Mouse (Mus musculus): Measurements from ENCODE around the gene Gm26602. TPM values are rescaled to one million over a fixed set of nuclear protein-coding genes. Genes with fewer than 3 reads are reported as not detected.

Gene Gm26602
- polyA plus RNA-seq (2015; fragmentation: Nextera tagmentation; extraction: Ambion mirVana), result 8.4 and 15.7 TPM in 2 replicates

DNA sequence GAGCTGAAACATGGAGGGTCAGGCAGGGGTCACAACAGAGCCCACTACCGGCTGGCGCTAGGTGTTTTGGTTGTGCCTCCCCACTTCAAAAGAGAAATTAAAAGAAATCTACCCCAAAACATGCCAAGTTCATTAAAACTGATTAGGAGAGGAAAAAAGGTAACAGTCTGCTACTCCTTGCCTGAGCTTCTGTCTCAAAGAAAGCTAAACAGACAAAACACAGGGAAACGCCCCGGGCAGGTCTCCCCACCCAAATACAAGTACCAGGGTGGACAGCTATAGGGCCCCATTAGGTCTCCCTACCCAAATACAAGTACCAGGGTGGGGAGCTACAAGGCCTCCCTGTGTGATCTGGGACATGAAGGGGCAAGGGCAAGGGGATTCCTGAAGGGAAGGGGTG lies at the start of gene Gm26602:
Gene Gm26602, plus strand, starts transcription at position 301 of the 400 bp plus-strand sequence.

DNA sequence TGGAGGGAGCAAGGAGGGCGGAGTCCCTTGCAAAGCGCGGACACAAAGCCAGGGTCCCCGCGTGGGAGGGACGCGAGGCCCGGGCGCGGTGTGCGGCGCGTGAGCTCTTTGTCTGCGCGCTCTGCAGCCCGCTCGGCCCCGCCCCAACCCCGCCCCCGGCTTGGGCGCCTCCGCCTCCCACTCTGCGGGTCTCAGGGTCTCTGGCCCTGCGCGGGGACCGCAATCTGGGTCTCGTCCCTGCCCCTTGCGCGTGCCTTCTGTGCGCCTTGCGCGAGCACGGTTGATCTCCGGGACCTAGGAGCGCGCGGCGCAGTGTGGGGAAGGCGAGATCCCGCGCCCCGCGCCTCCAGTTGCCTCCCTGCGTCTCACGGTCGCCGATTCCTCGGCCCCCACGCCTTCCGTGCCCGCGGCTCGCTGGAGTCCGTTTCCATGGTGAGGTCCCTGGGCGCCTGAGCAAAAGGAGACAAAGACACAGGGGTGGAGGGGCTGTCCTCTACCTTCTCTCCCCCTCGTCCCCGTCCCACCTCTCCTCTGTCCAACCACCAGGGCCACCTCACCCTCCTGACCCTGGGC lies 36.3 kb upstream of the Gm26602 start, which contains the start of the genes Prtn3 and Plppr3:
Gene Prtn3, plus strand, starts transcription at position 187 of the 573 bp plus-strand sequence.
Gene Plppr3, minus strand, starts transcription at position 345 of the 573 bp plus-strand sequence.

DNA sequence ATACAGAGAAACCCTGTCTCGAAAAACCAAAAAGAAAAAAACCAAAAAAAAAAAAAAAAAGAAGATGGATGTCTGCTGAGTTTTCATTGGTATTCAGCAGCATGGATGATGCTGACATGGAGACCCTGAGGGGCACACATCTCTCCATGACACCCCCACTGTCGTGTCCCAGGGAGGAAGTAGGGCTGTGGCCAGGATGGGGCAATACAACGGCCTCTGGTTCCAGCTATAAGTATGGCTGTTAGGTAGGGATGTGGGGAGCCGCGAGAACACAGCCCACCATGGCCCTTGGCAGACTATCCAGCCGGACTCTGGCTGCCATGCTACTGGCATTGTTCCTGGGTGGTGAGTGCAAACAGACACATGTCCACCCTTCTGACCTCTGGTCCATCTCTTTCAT lies 24.6 kb upstream of the Gm26602 start, which contains the start of gene Elane:
Gene Elane, plus strand, starts transcription at position 194 of the 400 bp plus-strand sequence.

DNA sequence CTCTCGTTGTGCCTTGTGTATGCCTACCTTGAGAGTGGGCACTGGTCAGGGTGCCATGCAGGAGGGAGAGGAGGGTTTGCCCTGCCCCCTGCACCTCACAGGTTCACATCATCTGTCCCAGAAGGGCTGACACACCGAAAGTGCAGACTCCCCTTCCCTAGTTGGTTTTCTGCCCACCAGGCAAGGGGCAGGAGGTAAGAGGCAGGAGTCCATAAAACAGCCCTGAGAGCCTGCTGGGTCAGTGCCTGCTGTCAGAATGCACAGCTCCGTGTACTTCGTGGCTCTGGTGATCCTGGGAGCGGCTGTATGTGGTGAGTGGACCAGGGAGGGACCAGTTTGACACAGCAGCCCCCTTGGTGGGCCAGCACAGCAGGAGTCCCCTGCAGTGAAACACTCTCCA lies 20.0 kb upstream of the Gm26602 start, which contains the start of gene Cfd:
Gene Cfd, plus strand, starts transcription at position 184 of the 400 bp plus-strand sequence.

GRCm38 (mm10) chr10:79908167-79909091 lies 2.2 kb upstream of the Gm26602 start, which contains the start of gene Med16:
Med16 (minus strand) TSS chr10:79908923.

GRCm38 (mm10) chr10:79916808-79917531 lies 6.3 kb downstream of the Gm26602 start, which contains the start of gene Kiss1r:
Kiss1r (plus strand) TSS chr10:79916971.

GRCm38 (mm10) chr10:79920958-79921535 lies 10.4 kb downstream of the Gm26602 start, which contains the start of gene R3hdm4:
R3hdm4 (minus strand) TSS chr10:79921208.

GRCm38 (mm10) chr10:79926491-79927323 lies 16.1 kb downstream of the Gm26602 start, which contains the start of gene Arid3a:
Arid3a (plus strand) TSS chr10:79927043.

DNA sequence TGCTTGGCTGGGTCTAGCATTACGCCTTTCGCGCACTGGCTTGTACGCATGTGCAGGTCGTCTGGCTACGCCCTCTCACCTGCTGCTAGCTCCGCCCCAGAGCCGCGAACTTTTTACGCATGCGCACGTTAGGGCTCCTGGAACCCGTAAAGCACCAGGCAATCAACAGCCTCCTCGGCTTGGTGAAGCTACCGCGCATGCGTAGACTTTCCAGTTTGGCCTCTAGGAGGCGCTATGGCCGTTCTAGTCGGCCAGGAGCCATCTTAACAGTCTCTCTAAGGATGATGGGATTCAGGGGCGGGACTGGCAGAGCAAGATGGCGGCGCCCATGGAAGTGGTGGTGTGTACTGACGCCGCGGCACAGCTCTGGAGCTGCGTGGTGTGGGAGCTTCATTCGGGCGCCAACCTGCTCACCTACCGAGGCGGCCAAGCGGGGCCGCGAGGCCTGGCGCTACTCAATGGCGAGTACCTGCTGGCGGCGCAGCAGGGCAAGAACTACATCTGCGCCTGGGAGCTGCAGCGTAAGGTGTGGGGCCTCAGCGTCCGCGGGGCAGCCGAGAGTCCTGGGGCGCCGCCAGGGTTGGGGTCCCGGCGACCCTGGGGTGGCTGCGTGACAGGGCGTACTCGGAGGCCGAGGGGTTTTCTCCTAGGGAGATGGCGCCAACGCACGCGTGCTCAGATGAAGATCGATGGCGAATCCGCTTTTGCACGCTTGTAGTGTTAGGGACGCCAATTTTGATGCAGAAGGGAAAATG lies 49.4 kb downstream of the Gm26602 start, which contains the start of gene Wdr18:
Gene Wdr18, plus strand, starts transcription at position 306 of the 755 bp plus-strand sequence.

Small RNAs within 50 kb of the gene (microRNA-seq; reads per million reads assigned to microRNA genes)
- gene Mir6910 (ENCODE audit: borderline replicate concordance, insufficient number of aligned reads), result not detected

Other genes with a start within 250 kb of the Gm26602 start
- 0.43 and 0.80 TPM in 2 replicates for gene Madcam1, start 246.3 kb upstream of the Gm26602 start, polyA plus RNA-seq (2015; fragmentation: Nextera tagmentation; extraction: Ambion mirVana)
- gene Tpgs1, start 241.5 kb upstream of the Gm26602 start, polyA plus RNA-seq (2015; fragmentation: Nextera tagmentation; extraction: Ambion mirVana), result 81.4 and 84.4 TPM in 2 replicates
- 66.5 and 73.9 TPM in 2 replicates for gene Cdc34, start 228.7 kb upstream of the Gm26602 start, polyA plus RNA-seq (2015; fragmentation: Nextera tagmentation; extraction: Ambion mirVana)
- 0.61 and 0.69 TPM in 2 replicates for gene Gzmm, start 221.8 kb upstream of the Gm26602 start, polyA plus RNA-seq (2015; fragmentation: Nextera tagmentation; extraction: Ambion mirVana)
- 813 and 928 TPM in 2 replicates for gene Bsg, start 206.4 kb upstream of the Gm26602 start, polyA plus RNA-seq (2015; fragmentation: Nextera tagmentation; extraction: Ambion mirVana)
- 1.6 TPM in 2 replicates for gene Hcn2, start 194.2 kb upstream of the Gm26602 start, polyA plus RNA-seq (2015; fragmentation: Nextera tagmentation; extraction: Ambion mirVana)
- 16.6 and 29.3 TPM in 2 replicates for gene Polrmt, start 164.3 kb upstream of the Gm26602 start, polyA plus RNA-seq (2015; fragmentation: Nextera tagmentation; extraction: Ambion mirVana)
- 0.15 TPM in 1 of 2 replicates, not detected in the other for gene Fgf22, start 155.8 kb upstream of the Gm26602 start, polyA plus RNA-seq (2015; fragmentation: Nextera tagmentation; extraction: Ambion mirVana)
- 50.8 and 66.1 TPM in 2 replicates for gene Rnf126, start 143.9 kb upstream of the Gm26602 start, polyA plus RNA-seq (2015; fragmentation: Nextera tagmentation; extraction: Ambion mirVana)
- gene Fstl3, start 133.6 kb upstream of the Gm26602 start, polyA plus RNA-seq (2015; fragmentation: Nextera tagmentation; extraction: Ambion mirVana), result 10.9 and 12.6 TPM in 2 replicates
- gene Prss57, start 119.9 kb upstream of the Gm26602 start, polyA plus RNA-seq (2015; fragmentation: Nextera tagmentation; extraction: Ambion mirVana), result 0.13 and 0.46 TPM in 2 replicates
- 72.1 and 96.9 TPM in 2 replicates for gene Palm, start 117.3 kb upstream of the Gm26602 start, polyA plus RNA-seq (2015; fragmentation: Nextera tagmentation; extraction: Ambion mirVana)
- gene Misp, start 89.9 kb upstream of the Gm26602 start, polyA plus RNA-seq (2015; fragmentation: Nextera tagmentation; extraction: Ambion mirVana), result 1.1 TPM in 2 replicates
- gene Ptbp1, start 56.4 kb upstream of the Gm26602 start, polyA plus RNA-seq (2015; fragmentation: Nextera tagmentation; extraction: Ambion mirVana), result 85.9 and 118 TPM in 2 replicates
- 8.3 and 10.4 TPM in 2 replicates for gene Prtn3, start 36.4 kb upstream of the Gm26602 start, polyA plus RNA-seq (2015; fragmentation: Nextera tagmentation; extraction: Ambion mirVana)
- 21.3 and 54.6 TPM in 2 replicates for gene Plppr3, start 36.2 kb upstream of the Gm26602 start, polyA plus RNA-seq (2015; fragmentation: Nextera tagmentation; extraction: Ambion mirVana)
- gene Elane, start 24.6 kb upstream of the Gm26602 start, polyA plus RNA-seq (2015; fragmentation: Nextera tagmentation; extraction: Ambion mirVana), result 8.1 and 10.4 TPM in 2 replicates
- 0.96 and 5.3 TPM in 2 replicates for gene Cfd, start 20.0 kb upstream of the Gm26602 start, polyA plus RNA-seq (2015; fragmentation: Nextera tagmentation; extraction: Ambion mirVana)
- gene Med16, start 1.9 kb upstream of the Gm26602 start, polyA plus RNA-seq (2015; fragmentation: Nextera tagmentation; extraction: Ambion mirVana), result 28.5 and 37.7 TPM in 2 replicates
- gene Kiss1r, start 6.1 kb downstream of the Gm26602 start, polyA plus RNA-seq (2015; fragmentation: Nextera tagmentation; extraction: Ambion mirVana), result 0.77 and 1.0 TPM in 2 replicates
- 81.3 and 98.1 TPM in 2 replicates for gene R3hdm4, start 10.4 kb downstream of the Gm26602 start, polyA plus RNA-seq (2015; fragmentation: Nextera tagmentation; extraction: Ambion mirVana)
- gene Arid3a, start 16.2 kb downstream of the Gm26602 start, polyA plus RNA-seq (2015; fragmentation: Nextera tagmentation; extraction: Ambion mirVana), result 1.7 and 2.8 TPM in 2 replicates
- 53.4 and 76.1 TPM in 2 replicates for gene Wdr18, start 49.3 kb downstream of the Gm26602 start, polyA plus RNA-seq (2015; fragmentation: Nextera tagmentation; extraction: Ambion mirVana)
- gene Grin3b, start 59.9 kb downstream of the Gm26602 start, polyA plus RNA-seq (2015; fragmentation: Nextera tagmentation; extraction: Ambion mirVana), result 0.11 and 0.16 TPM in 2 replicates
- gene Tmem259, start 73.5 kb downstream of the Gm26602 start, polyA plus RNA-seq (2015; fragmentation: Nextera tagmentation; extraction: Ambion mirVana), result 19.3 and 25.0 TPM in 2 replicates
- gene Cnn2, start 77.7 kb downstream of the Gm26602 start, polyA plus RNA-seq (2015; fragmentation: Nextera tagmentation; extraction: Ambion mirVana), result 57.9 and 65.3 TPM in 2 replicates
- gene Abca7, start 85.6 kb downstream of the Gm26602 start, polyA plus RNA-seq (2015; fragmentation: Nextera tagmentation; extraction: Ambion mirVana), result 5.5 and 5.7 TPM in 2 replicates
- gene Arhgap45, start 105.8 kb downstream of the Gm26602 start, polyA plus RNA-seq (2015; fragmentation: Nextera tagmentation; extraction: Ambion mirVana), result 4.9 and 6.0 TPM in 2 replicates
- 156 and 175 TPM in 2 replicates for gene Polr2e, start 128.9 kb downstream of the Gm26602 start, polyA plus RNA-seq (2015; fragmentation: Nextera tagmentation; extraction: Ambion mirVana)
- 1,645 and 2,206 TPM in 2 replicates for gene Gpx4, start 136.3 kb downstream of the Gm26602 start, polyA plus RNA-seq (2015; fragmentation: Nextera tagmentation; extraction: Ambion mirVana)
- gene Sbno2, start 194.7 kb downstream of the Gm26602 start, polyA plus RNA-seq (2015; fragmentation: Nextera tagmentation; extraction: Ambion mirVana), result 7.0 and 17.7 TPM in 2 replicates
- 10.7 and 13.5 TPM in 2 replicates for gene Stk11, start 204.9 kb downstream of the Gm26602 start, polyA plus RNA-seq (2015; fragmentation: Nextera tagmentation; extraction: Ambion mirVana)
- gene Atp5d, start 227.8 kb downstream of the Gm26602 start, polyA plus RNA-seq (2015; fragmentation: Nextera tagmentation; extraction: Ambion mirVana), result 381 and 502 TPM in 2 replicates
- gene Cbarp, start 230.0 kb downstream of the Gm26602 start, polyA plus RNA-seq (2015; fragmentation: Nextera tagmentation; extraction: Ambion mirVana), result 9.5 and 12.7 TPM in 2 replicates
- 9.1 and 14.6 TPM in 2 replicates for gene Midn, start 237.4 kb downstream of the Gm26602 start, polyA plus RNA-seq (2015; fragmentation: Nextera tagmentation; extraction: Ambion mirVana)

Measured in adrenal gland, postnatal 0 days (tissue).